13 mouse cellular contexts compared by ENCODE assay signal in the genomic region with DNA sequence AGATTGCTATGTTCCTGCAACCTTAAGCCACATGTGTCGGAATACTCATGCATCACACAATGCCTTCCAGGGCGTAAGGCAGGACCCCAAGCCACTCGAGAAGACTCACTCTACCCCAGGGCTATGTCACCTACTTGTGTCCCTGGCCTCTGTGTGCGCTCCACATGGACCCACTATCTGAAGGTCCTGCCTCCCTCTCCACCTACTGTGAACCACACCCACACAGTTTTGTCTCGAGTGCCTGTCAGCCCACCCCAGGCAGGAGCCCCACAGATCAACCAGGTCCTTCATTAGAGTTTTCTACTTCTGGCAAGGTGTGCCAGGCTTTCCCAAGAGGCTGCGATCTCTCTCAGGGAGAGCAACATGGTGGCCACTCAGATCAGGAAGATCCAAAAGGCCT. TPM values are rescaled to one million over a fixed set of nuclear protein-coding genes. Genes with fewer than 3 reads are reported as not detected.
DNase-seq lines count a peak whose midpoint lies in the region; ATAC-seq and TF ChIP-seq lines count a peak whose summit lies in the region.
"Had no signal": no experiment of that assay in that cellular context is flagged by ENCODE, and none has a peak within 500 bp of the region (broad histone marks: within the 10 kb centered on the region; RNA-seq: fewer than 3 reads in every experiment).

No protein-coding gene starts in this region.

- peak overlapping the region; percentile 38; the same call in 1 of the 2 replicates for H3K27ac ChIP-seq in heart, embryonic 10.5 days
- H3K27ac ChIP-seq in kidney, embryonic 16.5 days (ENCODE audit: low read length): no peak overlapping the region
- H3K27ac ChIP-seq in stomach, embryonic 16.5 days (ENCODE audit: low read length): no peak overlapping the region
- H3K27ac ChIP-seq in stomach, postnatal 0 days (replicated peaks): no peak overlapping the region
- H3K27ac ChIP-seq: limb, embryonic 12.5 days; macrophage had no signal

- DNase-seq in heart, embryonic 10.5 days (ENCODE audit: low spot score): no peak
- DNase-seq in heart, adult 9 months (ENCODE audit: low spot score in 2 of 2): no peak
- no peak for DNase-seq in kidney, adult 9 months
- DNase-seq in stomach, postnatal 0 days (ENCODE audit: low spot score): no peak
- DNase-seq in right cerebral cortex, postnatal 36 days (ENCODE audit: low spot score in 2 of 2): no peak
- DNase-seq: cerebellum, adult 2 months; kidney, adult 8-10 months had no signal

- no peak for TF ChIP-seq EP300 in stomach, postnatal 0 days (optimal IDR thresholded peaks at IDR 0.05)

- TF ChIP-seq CTCF in stomach, postnatal 0 days (IDR thresholded peaks at IDR 0.05; ENCODE audit: low read depth): no peak

- ATAC-seq in kidney, embryonic 16.5 days (ENCODE audit: low FRiP score, low TSS enrichment): no peak
- ATAC-seq in stomach, embryonic 16.5 days (ENCODE audit: insufficient read depth, low FRiP score): no peak
- ATAC-seq in stomach, postnatal 0 days (ENCODE audit: low FRiP score, low TSS enrichment): no peak
- ATAC-seq: midbrain, embryonic 16.5 days had no signal

- H3K4me3 ChIP-seq in heart, embryonic 10.5 days: no peak overlapping the region
- peak overlapping the region; percentile 9 for H3K4me3 ChIP-seq in kidney, embryonic 16.5 days (ENCODE audit: low read length)
- no peak overlapping the region for H3K4me3 ChIP-seq in stomach, embryonic 16.5 days (replicated peaks; ENCODE audit: low read length)
- H3K4me3 ChIP-seq in stomach, postnatal 0 days (ENCODE audit: low read depth, low read length): no peak overlapping the region
- H3K4me3 ChIP-seq: erythroblast, embryonic 14.5 days; limb, embryonic 12.5 days had no signal

- H3K9me3 ChIP-seq in heart, embryonic 10.5 days: no peaks in the 10 kb centered on the region
- no peaks in the 10 kb centered on the region for H3K9me3 ChIP-seq in kidney, embryonic 16.5 days (ENCODE audit: low read length)
- H3K9me3 ChIP-seq in stomach, embryonic 16.5 days (replicated peaks; ENCODE audit: control insufficient read depth, low read length): no peaks in the 10 kb centered on the region
- no peaks in the 10 kb centered on the region for H3K9me3 ChIP-seq in stomach, postnatal 0 days (ENCODE audit: control insufficient read depth, low read length)
- H3K9me3 ChIP-seq: limb, embryonic 12.5 days had no signal

- WGBS in heart, embryonic 10.5 days: 71% methylated on average over 6 of the region's 6 CpGs
- WGBS in kidney, embryonic 16.5 days: 64% methylated on average over 6 of the region's 6 CpGs
- 68% methylated on average over 6 of the region's 6 CpGs for WGBS in stomach, embryonic 16.5 days
- 67% methylated on average over 6 of the region's 6 CpGs for WGBS in stomach, postnatal 0 days

- no peaks in the 10 kb centered on the region for H3K27me3 ChIP-seq in heart, embryonic 10.5 days (ENCODE audit: insufficient read depth, poor library complexity, severe bottlenecking)
- H3K27me3 ChIP-seq in kidney, embryonic 16.5 days (ENCODE audit: insufficient read depth, low read length): no peaks in the 10 kb centered on the region
- no peaks in the 10 kb centered on the region for H3K27me3 ChIP-seq in stomach, embryonic 16.5 days (ENCODE audit: control insufficient read depth, insufficient read depth, low read length)
- H3K27me3 ChIP-seq in stomach, postnatal 0 days (ENCODE audit: control insufficient read depth, insufficient read depth, low read length): no peaks in the 10 kb centered on the region
- H3K27me3 ChIP-seq: limb, embryonic 12.5 days had no signal

- no peak overlapping the region for H3K9ac ChIP-seq in kidney, embryonic 16.5 days (replicated peaks; ENCODE audit: low read length)
- H3K9ac ChIP-seq in stomach, embryonic 16.5 days (ENCODE audit: low read length): peak overlapping the region; percentile 24; the same call in 1 of the 2 replicates
- H3K9ac ChIP-seq in stomach, postnatal 0 days (ENCODE audit: low read length): no peak overlapping the region
- H3K9ac ChIP-seq: limb, embryonic 12.5 days had no signal

- H3K4me2 ChIP-seq in kidney, embryonic 16.5 days (replicated peaks; ENCODE audit: low read depth, low read length): peak overlapping the region; percentile 31
- H3K4me2 ChIP-seq in stomach, embryonic 16.5 days (ENCODE audit: low read depth, low read length): no peak overlapping the region
- no peak overlapping the region for H3K4me2 ChIP-seq in stomach, postnatal 0 days (replicated peaks; ENCODE audit: low read depth)
- H3K4me2 ChIP-seq: limb, embryonic 12.5 days had no signal

- peaks cover 87% of the 10 kb centered on the region for H3K4me1 ChIP-seq in heart, embryonic 10.5 days
- peaks cover 67% of the 10 kb centered on the region for H3K4me1 ChIP-seq in kidney, embryonic 16.5 days (ENCODE audit: insufficient read depth, low read length)
- peaks cover 63% of the 10 kb centered on the region for H3K4me1 ChIP-seq in stomach, embryonic 16.5 days (ENCODE audit: control insufficient read depth, insufficient read depth, low read length)
- H3K4me1 ChIP-seq in stomach, postnatal 0 days (replicated peaks; ENCODE audit: control insufficient read depth, insufficient read depth): peaks cover 15% of the 10 kb centered on the region

- H3K36me3 ChIP-seq in heart, embryonic 10.5 days: peaks cover 28% of the 10 kb centered on the region
- no peaks in the 10 kb centered on the region for H3K36me3 ChIP-seq in kidney, embryonic 16.5 days (ENCODE audit: insufficient read depth, low read length)
- H3K36me3 ChIP-seq in stomach, embryonic 16.5 days (ENCODE audit: control insufficient read depth, insufficient read depth, low read length): no peaks in the 10 kb centered on the region
- H3K36me3 ChIP-seq in stomach, postnatal 0 days (ENCODE audit: control insufficient read depth, insufficient read depth, low read length): no peaks in the 10 kb centered on the region; the same call in 1 of the 2 replicates

RNA-seq across cellular contexts. Expression of a gene that starts 8.1 kb away (rescaled TPM):
- polyA plus RNA-seq in heart, embryonic 10.5 days (2016; fragmentation: Nextera tagmentation; extraction: Ambion mirVana): 67.7 and 76.3 TPM in 2 replicates
- polyA plus RNA-seq in kidney, embryonic 16.5 days (2015; fragmentation: Nextera tagmentation; extraction: Ambion mirVana): 75.0 and 80.5 TPM in 2 replicates
- polyA plus RNA-seq in stomach, embryonic 16.5 days (2015; fragmentation: Nextera tagmentation; extraction: Ambion mirVana): 52.7 and 59.6 TPM in 2 replicates
- polyA plus RNA-seq in stomach, postnatal 0 days (2015; fragmentation: Nextera tagmentation; extraction: Ambion mirVana): 21.2 and 22.3 TPM in 2 replicates

RNA-seq across cellular contexts. Expression of a gene that starts 48.9 kb away (rescaled TPM):
- 1.6 and 2.0 TPM in 2 replicates for polyA plus RNA-seq in heart, embryonic 10.5 days (2016; fragmentation: Nextera tagmentation; extraction: Ambion mirVana)
- polyA plus RNA-seq in kidney, embryonic 16.5 days (2015; fragmentation: Nextera tagmentation; extraction: Ambion mirVana): 3.7 and 4.0 TPM in 2 replicates
- 5.2 and 6.2 TPM in 2 replicates for polyA plus RNA-seq in stomach, embryonic 16.5 days (2015; fragmentation: Nextera tagmentation; extraction: Ambion mirVana)
- polyA plus RNA-seq in stomach, postnatal 0 days (2015; fragmentation: Nextera tagmentation; extraction: Ambion mirVana): 11.4 and 11.9 TPM in 2 replicates
